8 mouse cellular contexts compared by ENCODE assay signal in genomic region chr5:149014600-149015268, GRCm38 (mm10). TPM values are rescaled to one million over a fixed set of nuclear protein-coding genes. Genes with fewer than 3 reads are reported as not detected.
DNase-seq lines count a peak whose midpoint lies in the region; ATAC-seq and TF ChIP-seq lines count a peak whose summit lies in the region.

No protein-coding gene starts in this region.

- H3K4me3 ChIP-seq in bone marrow, adult 2 months (replicated peaks; ENCODE audit: control insufficient read depth, low read depth, low read length) = peak overlapping the region; percentile 65
- H3K4me3 ChIP-seq in embryonic fibroblast, embryonic 13.5 days (ENCODE audit: insufficient read depth, low read length) = 0 out of 2 replicates have a peak overlapping the region, but pooled peaks have one; percentile 49
- peak overlapping the region; percentile 59 for H3K4me3 ChIP-seq in liver, embryonic 12.5 days
- peak overlapping the region; percentile 51 for H3K4me3 ChIP-seq in stomach, embryonic 16.5 days (replicated peaks; ENCODE audit: low read length)

- H3K9me3 ChIP-seq in liver, embryonic 12.5 days (replicated peaks) = no peaks in the 10 kb centered on the region
- H3K9me3 ChIP-seq in stomach, embryonic 16.5 days (replicated peaks; ENCODE audit: control insufficient read depth, low read length) = peaks cover 6% of the 10 kb centered on the region; the same call in 1 of the 2 replicates

- TF ChIP-seq POLR2A in bone marrow, adult 2 months (IDR thresholded peaks at IDR 0.05; ENCODE audit: borderline replicate concordance, control insufficient read depth, low read depth, low read length) = no peak
- no peak for TF ChIP-seq POLR2A in embryonic fibroblast, embryonic 13.5 days (IDR thresholded peaks at IDR 0.05; ENCODE audit: low read depth, low read length)

- H3K9ac ChIP-seq in liver, embryonic 12.5 days = peak overlapping the region; percentile 74
- H3K9ac ChIP-seq in stomach, embryonic 16.5 days (ENCODE audit: low read length) = peak overlapping the region; percentile 71

- no peak for TF ChIP-seq CTCF in bone marrow, adult 2 months (IDR thresholded peaks at IDR 0.05; ENCODE audit: control insufficient read depth, insufficient read depth, low read length)
- TF ChIP-seq CTCF in embryonic fibroblast, embryonic 13.5 days (IDR thresholded peaks at IDR 0.05; ENCODE audit: borderline replicate concordance, insufficient read depth, low read length) = no peak

- H3K4me1 ChIP-seq in bone marrow, adult 2 months (ENCODE audit: control insufficient read depth, insufficient read depth, low read length) = peaks cover 4% of the 10 kb centered on the region; the same call in 1 of the 2 replicates
- H3K4me1 ChIP-seq in embryonic fibroblast, embryonic 13.5 days (ENCODE audit: control insufficient read depth, insufficient read depth, low read length) = no peaks in the 10 kb centered on the region
- peaks cover 22% of the 10 kb centered on the region for H3K4me1 ChIP-seq in liver, embryonic 12.5 days
- peaks cover 14% of the 10 kb centered on the region for H3K4me1 ChIP-seq in stomach, embryonic 16.5 days (ENCODE audit: control insufficient read depth, insufficient read depth, low read length)

- WGBS in bone marrow, adult 2 months = 57% methylated on average over 17 of the region's 17 CpGs
- 38% methylated on average over 17 of the region's 17 CpGs for WGBS in liver, embryonic 12.5 days (ENCODE audit: insufficient replicate concordance)
- 26% methylated on average over 17 of the region's 17 CpGs for WGBS in stomach, embryonic 16.5 days

- H3K36me3 ChIP-seq in liver, embryonic 12.5 days = no peaks in the 10 kb centered on the region
- H3K36me3 ChIP-seq in stomach, embryonic 16.5 days (ENCODE audit: control insufficient read depth, insufficient read depth, low read length) = no peaks in the 10 kb centered on the region

- H3K27ac ChIP-seq in bone marrow, adult 2 months (ENCODE audit: control insufficient read depth, insufficient read depth, low read depth, low read length, poor library complexity) = peak overlapping the region; percentile 64
- H3K27ac ChIP-seq in embryonic fibroblast, embryonic 13.5 days (ENCODE audit: insufficient read depth, low read length) = no peak overlapping the region
- no peak overlapping the region for H3K27ac ChIP-seq in liver, embryonic 12.5 days
- peak overlapping the region; percentile 34 for H3K27ac ChIP-seq in stomach, embryonic 16.5 days (ENCODE audit: low read length)

- peak; percentile 26 for DNase-seq in layer of hippocampus, adult 9-11 months
- DNase-seq in layer of hippocampus, postnatal 14 days (ENCODE audit: low spot score in 2 of 2) = no peak
- no peak for DNase-seq in kidney, postnatal 10 days
- DNase-seq in layer of hippocampus, adult 18-20 months (ENCODE audit: low spot score in 2 of 2) = no peak

- peak overlapping the region; percentile 94 for H3K4me2 ChIP-seq in liver, embryonic 12.5 days
- peak overlapping the region; percentile 59 for H3K4me2 ChIP-seq in stomach, embryonic 16.5 days (ENCODE audit: low read depth, low read length)

- no peak for ATAC-seq in liver, embryonic 12.5 days
- ATAC-seq in stomach, embryonic 16.5 days (ENCODE audit: insufficient read depth, low FRiP score) = no peak

- 0 out of 2 replicates have a peak, but pooled peaks cover 10% of the 10 kb centered on the region for H3K27me3 ChIP-seq in liver, embryonic 12.5 days (replicated peaks)
- H3K27me3 ChIP-seq in stomach, embryonic 16.5 days (ENCODE audit: control insufficient read depth, insufficient read depth, low read length) = no peaks in the 10 kb centered on the region

RNA-seq across cellular contexts. Expression of gene Gm42791, which starts 19.8 kb away (rescaled TPM):
- total RNA-seq in layer of hippocampus, postnatal 14 days (2021) = 10 to 100 TPM; 15.2 to 18.0 TPM
- polyA plus RNA-seq in bone marrow, adult 2 months (2011; ENCODE audit: insufficient read depth, insufficient read length, low replicate concordance, missing spikeins) = 8.4 TPM in 1 of 2 replicates, not detected in the other
- 7.0 and 7.1 TPM in 2 replicates for polyA plus RNA-seq in embryonic fibroblast, embryonic 13.5 days (2011; ENCODE audit: insufficient read length, low read depth, missing spikeins)
- 0.51 and 1.7 TPM in 2 replicates for polyA plus RNA-seq in liver, embryonic 12.5 days (2016; fragmentation: Nextera tagmentation; extraction: Ambion mirVana)
- polyA plus RNA-seq in stomach, embryonic 16.5 days (2015; fragmentation: Nextera tagmentation; extraction: Ambion mirVana) = 1.6 and 2.2 TPM in 2 replicates
- total RNA-seq in layer of hippocampus, adult 18-20 months (2021) = 10 to 100 TPM; 32.0 to 32.9 TPM

Comparison
In these comparisons a context has a peak if more than half of its experiments do, and no peak if none do; other contexts are left out.
1. H3K27ac ChIP-seq: peak in bone marrow, adult 2 months (single experiment) and stomach, embryonic 16.5 days (single experiment); none in embryonic fibroblast, embryonic 13.5 days (single experiment) and liver, embryonic 12.5 days (single experiment).
2. Peak in every context shown above with its lines, with median percentiles within 50 percentile points of each other: H3K4me3 ChIP-seq.